Comparison of ENCODE assay signal across 12 mouse cellular contexts in genomic region chr10:90729527-90729926, GRCm38 (mm10).
A peak's percentile ranks its signal among the peaks of the same experiment; 100 is the strongest.
DNase-seq lines count a peak whose midpoint lies in the region; ATAC-seq and TF ChIP-seq lines count a peak whose summit lies in the region.
"Had no signal": no experiment of that assay in that cellular context is flagged by ENCODE, and none has a peak within 500 bp of the region (broad histone marks: within the 10 kb centered on the region; RNA-seq: fewer than 3 reads in every experiment).

No protein-coding gene starts in this region.

- DNase-seq in left cerebral cortex, adult 2 months (ENCODE audit: extremely low spot score in 1 of 2, low spot score in 2 of 2): no peak
- no peak for DNase-seq in left cerebral cortex, postnatal 10 days (ENCODE audit: extremely low spot score in 1 of 2, low spot score in 2 of 2)
- DNase-seq in cerebellum, adult 18-20 months: peak; percentile 48 to 55
- DNase-seq in cerebellum, postnatal 25 days: peak; percentile 51 to 56
- DNase-seq in midbrain, postnatal 0 days (ENCODE audit: low spot score): peak; percentile 51
- no peak for DNase-seq in thymus, postnatal 25 days
- no peak for DNase-seq in frontal cortex, adult 2 months (ENCODE audit: extremely low spot score in 1 of 2, low spot score in 1 of 2)
- DNase-seq: spleen, adult 18-20 months had no signal

- H3K36me3 ChIP-seq in midbrain, postnatal 0 days (ENCODE audit: insufficient read depth, low read length): no peaks in the 10 kb centered on the region
- H3K36me3 ChIP-seq in intestine, embryonic 16.5 days (ENCODE audit: control insufficient read depth, insufficient read depth, low read length): no peaks in the 10 kb centered on the region
- H3K36me3 ChIP-seq: kidney, embryonic 15.5 days had no signal

- ATAC-seq in midbrain, postnatal 0 days (ENCODE audit: low FRiP score): no peak
- ATAC-seq in intestine, embryonic 16.5 days: no peak

- no peak overlapping the region for H3K4me3 ChIP-seq in left cerebral cortex, adult 2 months
- peak overlapping the region; percentile 14 for H3K4me3 ChIP-seq in midbrain, postnatal 0 days (ENCODE audit: low read depth, low read length)
- H3K4me3 ChIP-seq in intestine, embryonic 16.5 days (ENCODE audit: low read length): no peak overlapping the region
- H3K4me3 ChIP-seq: kidney, embryonic 15.5 days had no signal

- no peaks in the 10 kb centered on the region for H3K4me1 ChIP-seq in midbrain, postnatal 0 days (ENCODE audit: insufficient read depth, low read length)
- 0 out of 2 replicates have a peak, but pooled peaks cover 4% of the 10 kb centered on the region for H3K4me1 ChIP-seq in intestine, embryonic 16.5 days (ENCODE audit: control insufficient read depth, insufficient read depth, low read length)

- H3K27ac ChIP-seq in left cerebral cortex, adult 2 months: peak overlapping the region; percentile 38
- H3K27ac ChIP-seq in midbrain, postnatal 0 days (ENCODE audit: low read depth, low read length): 0 out of 2 replicates have a peak overlapping the region, but pooled peaks have one; percentile 6
- H3K27ac ChIP-seq in intestine, embryonic 16.5 days (ENCODE audit: low read length): no peak overlapping the region
- H3K27ac ChIP-seq: kidney, embryonic 15.5 days; macrophage had no signal

- H3K4me2 ChIP-seq in midbrain, postnatal 0 days (ENCODE audit: low read depth, low read length, poor library complexity, severe bottlenecking): peak overlapping the region; percentile 49
- H3K4me2 ChIP-seq in intestine, embryonic 16.5 days (ENCODE audit: low read depth, low read length): no peak overlapping the region

- H3K9ac ChIP-seq in midbrain, postnatal 0 days (replicated peaks; ENCODE audit: low read length, poor library complexity, severe bottlenecking): no peak overlapping the region
- H3K9ac ChIP-seq in intestine, embryonic 16.5 days (ENCODE audit: low read depth, low read length): no peak overlapping the region
- H3K9ac ChIP-seq: kidney, embryonic 15.5 days; liver, postnatal 0 days had no signal

- H3K27me3 ChIP-seq in midbrain, postnatal 0 days (ENCODE audit: insufficient read depth, low read length): no peaks in the 10 kb centered on the region
- peaks cover 4% of the 10 kb centered on the region; the same call in 1 of the 2 replicates for H3K27me3 ChIP-seq in intestine, embryonic 16.5 days (replicated peaks; ENCODE audit: control insufficient read depth, insufficient read depth, low read length)

- H3K9me3 ChIP-seq in midbrain, postnatal 0 days (ENCODE audit: low read length): no peaks in the 10 kb centered on the region
- no peaks in the 10 kb centered on the region for H3K9me3 ChIP-seq in intestine, embryonic 16.5 days (ENCODE audit: control insufficient read depth, low read length)
- H3K9me3 ChIP-seq: kidney, embryonic 15.5 days had no signal

- intact Hi-C loops in left cerebral cortex, adult 2 months (cut with DNase I): loop anchor here (1.0 to 5.0 kb wide), 2 partner anchors 103 to 305 kb away; no protein-coding TSS in a partner anchor
- intact Hi-C loops in left cerebral cortex, postnatal 10 days (cut with DNase I): loop anchor here (10.0 kb wide), 1 partner anchor 415 kb away; no protein-coding TSS in a partner anchor

- whole genome bisulfite sequencing in midbrain, postnatal 0 days: 30% methylated on average over 10 of the region's 10 CpGs
- WGBS in intestine, embryonic 16.5 days: 50% methylated on average over 10 of the region's 10 CpGs

- no peak for TF ChIP-seq CTCF in left cerebral cortex, adult 2 months (IDR thresholded peaks at IDR 0.05)
- TF ChIP-seq CTCF in midbrain, postnatal 0 days (IDR thresholded peaks at IDR 0.05): no peak

Comparison
In these comparisons a context has a peak if more than half of its experiments do, and no peak if none do; other contexts are left out.
1. DNase-seq: peak in cerebellum, adult 18-20 months (2 of 2), cerebellum, postnatal 25 days (2 of 2) and midbrain, postnatal 0 days (single experiment); none in left cerebral cortex, adult 2 months (0 of 2), left cerebral cortex, postnatal 10 days (0 of 2), thymus, postnatal 25 days (single experiment) and frontal cortex, adult 2 months (0 of 2).